Mouse (Mus musculus) heart, adult 2 months (tissue): ENCODE measurements at regions not wholly inside any gene's neighbourhood (a gene's known extent, or its start where the extent isn't known, plus 50 kb on each side); places are given as distances from the start of the nearest gene placed in this dataset.

Experiments used
- DNase-seq, 2 experiments: peaks; one replicate each; pipeline ENCODE4 v3.0.0; 2021
- H3K27ac ChIP-seq: fragments of 200-600 bp; 2 replicates; pipeline ENCODE4 v1.8.1; 2022
- H3K27me3 ChIP-seq: fragments of 200-500 bp; 2 replicates; pipeline ENCODE4 v1.6.1; 2012; ENCODE audit warnings: mild to moderate bottlenecking, low read length, inconsistent platforms, mixed read lengths; ENCODE audit not compliant: control insufficient read depth, insufficient read depth
- H3K36me3 ChIP-seq: fragments of 200-500 bp; 2 replicates; pipeline ENCODE4 v1.6.1; 2012; ENCODE audit warnings: low read length, inconsistent platforms; ENCODE audit not compliant: control insufficient read depth, insufficient read depth
- H3K4me1 ChIP-seq: fragments of 200-500 bp; 2 replicates; pipeline ENCODE4 v1.6.1; 2011; ENCODE audit warnings: low read length; ENCODE audit not compliant: control insufficient read depth, insufficient read depth
- H3K4me3 ChIP-seq: fragments of 200-600 bp; 2 replicates; pipeline ENCODE4 v1.8.1; 2022
- H3K79me2 ChIP-seq: fragments of 200-500 bp; replicated peaks from 2 replicates; pipeline ENCODE4 v1.6.1; 2012; ENCODE audit warnings: mild to moderate bottlenecking, inconsistent platforms, low read length, moderate library complexity, mixed read lengths; ENCODE audit not compliant: control insufficient read depth, insufficient read depth
- H3K9ac ChIP-seq: fragments of 200-500 bp; 2 replicates; pipeline ENCODE4 v1.6.1; 2012; ENCODE audit warnings: low read depth, mild to moderate bottlenecking, control low read depth, inconsistent platforms, low read length, mixed read lengths
- CTCF ChIP-seq: fragments of 200-600 bp; IDR thresholded peaks from 2 replicates; pipeline ENCODE4 v1.8.1; 2022; ENCODE audit warnings: antibody characterized with exemption, mild to moderate bottlenecking, moderate library complexity
- EP300 ChIP-seq: fragments of 200-500 bp; IDR thresholded peaks from 2 replicates; pipeline ENCODE4 v1.6.1; 2011; ENCODE audit warnings: low read depth, low read length, control low read depth; ENCODE audit not compliant: insufficient read depth
- POLR2A ChIP-seq: fragments of 200-500 bp; IDR thresholded peaks from 2 replicates; pipeline ENCODE4 v1.6.1; 2011; ENCODE audit warnings: mild to moderate bottlenecking, low read depth, low read length, control low read depth; ENCODE audit not compliant: insufficient read depth
- WGBS: fragments of 180-500 bp; shearing (Covaris S2); methylation state at CpG from one replicate; pipeline ENCODE4 v1.1.7; 2018; 5-methylcytosine and 5-hydroxymethylcytosine counted together
- intact Hi-C: fragments of 180-260 bp; cut with DNase I; formaldehyde crosslinking; loops from one replicate; pipeline ENCODE4 v1.15.1; 2025

DNA sequence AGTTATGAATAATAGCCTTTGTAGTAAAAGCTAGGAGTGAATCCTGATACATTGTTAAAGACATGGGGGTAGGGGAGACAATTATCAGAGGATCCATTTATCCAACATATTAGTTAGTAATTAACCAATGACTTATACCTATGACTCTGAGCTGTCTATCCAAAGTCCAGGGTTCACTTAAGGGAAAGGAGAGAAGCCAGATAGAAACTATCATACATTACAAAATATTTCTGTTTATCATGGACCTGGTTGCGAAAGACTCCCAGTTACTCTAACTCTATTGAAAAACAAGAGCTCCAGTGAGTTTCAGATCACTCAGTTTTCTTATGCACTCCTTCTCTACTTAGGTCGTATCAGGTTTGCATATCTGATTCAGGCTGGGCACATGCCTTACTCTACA, 749.3 kb downstream of the H2al1n start:
- WGBS, result 83% methylated on average over 2 of the region's 2 CpGs
- TF ChIP-seq EP300, result no peak
- TF ChIP-seq POLR2A, result no peak
- no peak for TF ChIP-seq CTCF
- Histone ChIP-seq H3K9ac (no peak overlapping the region), H3K4me3 (no peak overlapping the region), H3K4me1 (no peaks in the 10 kb centered on the region), H3K27ac (no peak overlapping the region), H3K27me3 (no peaks in the 10 kb centered on the region), H3K79me2 (no peaks in the 10 kb centered on the region), H3K36me3 (no peaks in the 10 kb centered on the region)
- no peak for DNase-seq
- intact Hi-C loops, result no loop called here

DNA sequence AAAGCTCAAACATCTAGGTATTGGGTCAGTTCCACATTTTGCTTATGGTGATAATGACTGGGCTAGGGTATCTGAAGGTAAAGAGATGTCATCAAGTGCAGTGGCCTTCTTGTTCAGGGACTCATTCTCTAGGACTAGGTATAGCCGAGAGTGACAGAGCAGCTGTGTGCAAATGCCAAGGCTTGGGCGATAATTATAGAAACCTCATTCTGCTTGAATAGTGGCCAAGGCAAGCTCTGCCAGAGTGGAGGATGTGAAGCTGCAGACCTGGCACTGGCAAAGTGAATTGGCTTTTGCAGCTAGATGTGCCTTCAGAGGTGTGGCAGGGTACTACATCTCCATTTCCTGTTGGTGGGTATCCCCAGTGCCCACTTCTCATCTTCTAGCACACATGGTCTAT, 796.1 kb downstream of the H2al1n start:
- H3K27me3 ChIP-seq, result no peaks in the 10 kb centered on the region
- no peaks in the 10 kb centered on the region for H3K79me2 ChIP-seq
- 53% methylated on average over 2 of the region's 2 CpGs for WGBS
- H3K4me1 ChIP-seq, result no peaks in the 10 kb centered on the region
- intact Hi-C loops, result no loop called here
- TF ChIP-seq EP300 (no peak), POLR2A (no peak), CTCF (peak; percentile 35)
- no peak overlapping the region for H3K4me3 ChIP-seq
- H3K36me3 ChIP-seq, result no peaks in the 10 kb centered on the region
- H3K9ac ChIP-seq, result no peak overlapping the region
- DNase-seq, result peak; percentile 21 to 36
- H3K27ac ChIP-seq, result no peak overlapping the region
